Mouse (Mus musculus) 3134 (cell line): ENCODE results near the gene Zkscan7.
"Not testable (repeated sequence)": the region's sequence is repeated elsewhere in the genome, so short reads cannot be mapped to it uniquely, and the experiment has no call there.

ENCODE experiments used
- DNase-seq: peaks from one replicate; pipeline ENCODE4 v3.0.0-alpha.2; 2011; ENCODE audit warnings: low spot score; ENCODE audit not compliant: insufficient read length; ENCODE audit errors: extremely low read depth

Zkscan7 gene

GRCm38 (mm10) chr9:122885385-122885784 is at the start of gene Zkscan7:
TSS of gene Zkscan7 (plus strand) at chr9:122885685.
- DNase-seq = no peak

- DNase-seq = no peak
These were observed 49.4 kb upstream of the Zkscan7 start for GRCm38 (mm10) chr9:122836126-122836525.

- DNase-seq = peak; percentile 24
These were observed 48.7 kb upstream of the Zkscan7 start for GRCm38 (mm10) chr9:122836790-122837189.

GRCm38 (mm10) chr9:122837216-122837615 is 48.3 kb upstream of the Zkscan7 start:
- DNase-seq = no peak

- peak; percentile 13 for DNase-seq
These were observed 47.8 kb upstream of the Zkscan7 start for GRCm38 (mm10) chr9:122837680-122838079.

GRCm38 (mm10) chr9:122843760-122844159 is 41.7 kb upstream of the Zkscan7 start, which contains the start of gene Gm35549:
TSS of gene Gm35549 (minus strand) at chr9:122844035.
- DNase-seq = no peak

GRCm38 (mm10) chr9:122845621-122846020 is 39.9 kb upstream of the Zkscan7 start:
- DNase-seq = no peak

- DNase-seq = no peak
These were observed 39.3 kb upstream of the Zkscan7 start for GRCm38 (mm10) chr9:122846156-122846555.

- not testable (repeated sequence) for DNase-seq
These were observed 37.6 kb upstream of the Zkscan7 start for GRCm38 (mm10) chr9:122847811-122848311.

- no peak for DNase-seq
These were observed 31.0 kb upstream of the Zkscan7 start for GRCm38 (mm10) chr9:122854526-122854925.

GRCm38 (mm10) chr9:122855141-122855540 is 30.3 kb upstream of the Zkscan7 start:
- DNase-seq = not testable (repeated sequence)

- no peak for DNase-seq
These were observed 29.9 kb upstream of the Zkscan7 start for GRCm38 (mm10) chr9:122855617-122856016.

- no peak for DNase-seq
These were observed 28.8 kb upstream of the Zkscan7 start for GRCm38 (mm10) chr9:122856716-122857115.

GRCm38 (mm10) chr9:122860752-122861151 is 24.7 kb upstream of the Zkscan7 start:
- no peak for DNase-seq

GRCm38 (mm10) chr9:122863731-122864130 is 21.8 kb upstream of the Zkscan7 start:
- DNase-seq = no peak

GRCm38 (mm10) chr9:122864848-122865247 is 20.6 kb upstream of the Zkscan7 start:
- no peak for DNase-seq

- DNase-seq = peak; percentile 89
These were observed 19.8 kb upstream of the Zkscan7 start, which contains the start of gene Zfp445 for GRCm38 (mm10) chr9:122865697-122866166. TSS of gene Zfp445 (minus strand) at chr9:122866006.

- DNase-seq = no peak
These were observed 19.3 kb upstream of the Zkscan7 start for GRCm38 (mm10) chr9:122866192-122866591.

GRCm38 (mm10) chr9:122872595-122872994 is 12.9 kb upstream of the Zkscan7 start:
- DNase-seq = no peak

- no peak for DNase-seq
These were observed 10.8 kb upstream of the Zkscan7 start for GRCm38 (mm10) chr9:122874653-122875052.

- DNase-seq = no peak
These were observed 10.3 kb upstream of the Zkscan7 start for GRCm38 (mm10) chr9:122875145-122875544.

GRCm38 (mm10) chr9:122886372-122887179 is 1.1 kb downstream of the Zkscan7 start:
- DNase-seq = peak; percentile 14
